Mouse (Mus musculus): ENCODE data around the gene Rangrf.
A peak's percentile ranks its signal among the peaks of the same experiment; 100 is the strongest.
"Not testable (repeated sequence)": the region's sequence is repeated elsewhere in the genome, so short reads cannot be mapped to it uniquely, and the experiment has no call there.

The Rangrf gene

DNA sequence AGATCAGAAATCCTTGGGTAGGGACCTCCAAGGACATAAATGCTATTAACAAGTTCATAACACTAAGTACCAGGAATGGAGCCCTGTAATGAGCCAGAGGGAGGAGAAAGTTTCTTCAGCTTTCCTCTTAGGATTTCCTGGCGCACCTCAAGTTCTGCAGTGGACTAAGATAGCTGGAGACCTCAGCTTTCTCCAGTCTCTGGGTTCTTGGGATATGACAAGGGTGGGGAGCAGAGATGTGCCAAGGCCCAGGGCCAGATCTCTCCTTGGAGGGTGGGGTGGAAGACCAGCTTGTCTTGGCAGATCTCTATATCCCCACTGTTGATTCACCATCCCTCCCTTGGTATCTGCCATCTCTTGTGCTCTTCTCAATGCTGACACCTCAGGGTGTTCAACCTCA lies 616 bp upstream of the Rangrf start:
- DNase-seq: no peak

DNA sequence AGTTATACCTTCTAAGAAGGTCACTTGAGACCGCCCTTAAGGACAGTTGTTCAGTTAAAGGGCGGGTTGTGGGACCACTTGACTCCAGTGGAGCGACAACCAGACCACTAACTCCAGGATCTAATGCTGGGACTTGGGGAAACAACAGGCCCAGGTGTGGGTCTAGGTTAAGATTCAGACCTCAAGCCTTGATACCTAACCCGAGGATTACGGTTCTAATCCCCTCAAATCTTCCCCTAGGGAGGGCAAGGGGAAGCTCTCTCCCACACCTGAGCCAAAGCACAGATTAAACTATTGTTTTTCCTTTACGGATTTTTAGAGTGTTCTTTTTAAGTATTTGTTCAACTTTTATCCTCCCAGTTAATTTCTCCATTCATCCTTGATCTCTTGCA lies 930 bp downstream of the Rangrf start:
- DNase-seq: no peak

DNA sequence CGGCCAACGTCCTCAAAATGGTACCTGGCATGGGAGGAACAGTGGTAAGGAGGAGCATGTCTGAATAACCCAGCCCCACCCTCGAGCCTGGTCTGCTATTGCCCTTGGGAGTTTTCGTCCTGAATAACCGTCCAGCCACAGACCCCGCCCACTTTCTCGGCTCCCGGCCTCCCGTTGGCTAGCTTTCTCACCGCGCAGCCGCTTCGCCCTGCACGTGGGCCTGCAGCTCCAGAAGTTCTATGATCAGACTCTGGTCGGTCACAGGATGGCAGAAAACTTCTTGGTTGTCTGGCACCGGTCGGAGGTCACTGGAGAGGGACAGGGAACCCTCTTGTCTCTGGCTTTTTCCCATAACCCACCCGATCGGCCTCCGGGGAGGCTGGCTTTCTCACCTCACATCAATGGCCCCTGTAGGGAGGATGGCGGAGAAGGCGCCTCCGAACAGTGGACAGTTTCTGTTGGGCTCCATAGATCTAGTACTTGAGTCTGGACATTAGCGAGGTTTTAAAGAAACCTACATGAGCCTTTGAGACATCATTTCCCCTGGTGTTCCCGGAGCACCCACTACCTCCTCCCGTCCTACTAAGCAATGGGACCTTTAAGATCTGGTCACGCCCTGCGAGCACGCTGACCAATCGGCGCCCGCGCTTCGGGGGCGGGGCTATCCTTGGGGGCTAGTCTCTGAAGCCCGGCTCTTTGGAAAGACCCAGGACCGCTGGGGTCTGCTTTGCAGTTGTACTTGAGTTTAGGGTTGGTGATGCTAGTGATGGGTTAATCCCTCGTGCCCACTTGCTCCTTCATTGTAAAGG lies 1.5 kb downstream of the Rangrf start:
- peak; percentile 78 for DNase-seq

DNA sequence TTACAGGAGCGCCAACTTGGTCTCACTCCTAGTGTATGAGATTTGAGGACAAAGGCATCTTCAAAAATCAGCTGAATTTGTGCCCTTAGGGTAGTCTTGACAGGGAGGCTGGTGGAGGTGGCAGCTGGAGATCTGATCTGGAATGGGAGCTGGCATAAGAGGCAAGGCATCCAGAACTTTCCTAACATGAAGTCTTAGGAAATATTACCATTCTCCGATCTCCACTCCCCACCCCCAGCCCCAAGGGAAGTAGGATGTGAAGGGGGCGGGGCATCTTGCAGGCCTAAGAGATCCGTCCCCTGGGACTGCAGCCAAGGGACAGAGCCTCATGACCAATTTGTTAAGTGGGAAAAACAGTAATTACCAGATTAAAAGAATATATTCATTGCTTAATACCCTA lies 4.8 kb downstream of the Rangrf start:
- no peak for DNase-seq

DNA sequence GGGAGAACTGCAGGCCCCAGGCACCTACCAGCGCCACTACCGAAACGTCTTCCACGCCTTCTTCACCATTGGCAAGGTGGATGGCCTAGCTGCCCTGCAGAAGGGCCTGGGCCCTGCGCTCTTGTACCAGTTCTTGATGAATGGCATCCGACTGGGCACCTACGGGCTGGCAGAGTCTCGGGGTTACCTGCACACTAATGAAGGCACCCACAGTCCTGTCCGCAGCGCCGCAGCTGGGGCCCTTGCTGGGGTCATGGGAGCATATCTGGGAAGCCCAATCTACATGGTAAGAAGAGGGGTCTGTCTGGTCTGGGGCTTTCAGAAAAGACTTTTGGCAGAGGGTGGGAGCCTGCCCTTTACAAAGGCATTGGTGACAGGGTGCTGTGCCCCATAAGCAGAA lies 6.2 kb downstream of the Rangrf start:
- DNase-seq: no peak

DNA sequence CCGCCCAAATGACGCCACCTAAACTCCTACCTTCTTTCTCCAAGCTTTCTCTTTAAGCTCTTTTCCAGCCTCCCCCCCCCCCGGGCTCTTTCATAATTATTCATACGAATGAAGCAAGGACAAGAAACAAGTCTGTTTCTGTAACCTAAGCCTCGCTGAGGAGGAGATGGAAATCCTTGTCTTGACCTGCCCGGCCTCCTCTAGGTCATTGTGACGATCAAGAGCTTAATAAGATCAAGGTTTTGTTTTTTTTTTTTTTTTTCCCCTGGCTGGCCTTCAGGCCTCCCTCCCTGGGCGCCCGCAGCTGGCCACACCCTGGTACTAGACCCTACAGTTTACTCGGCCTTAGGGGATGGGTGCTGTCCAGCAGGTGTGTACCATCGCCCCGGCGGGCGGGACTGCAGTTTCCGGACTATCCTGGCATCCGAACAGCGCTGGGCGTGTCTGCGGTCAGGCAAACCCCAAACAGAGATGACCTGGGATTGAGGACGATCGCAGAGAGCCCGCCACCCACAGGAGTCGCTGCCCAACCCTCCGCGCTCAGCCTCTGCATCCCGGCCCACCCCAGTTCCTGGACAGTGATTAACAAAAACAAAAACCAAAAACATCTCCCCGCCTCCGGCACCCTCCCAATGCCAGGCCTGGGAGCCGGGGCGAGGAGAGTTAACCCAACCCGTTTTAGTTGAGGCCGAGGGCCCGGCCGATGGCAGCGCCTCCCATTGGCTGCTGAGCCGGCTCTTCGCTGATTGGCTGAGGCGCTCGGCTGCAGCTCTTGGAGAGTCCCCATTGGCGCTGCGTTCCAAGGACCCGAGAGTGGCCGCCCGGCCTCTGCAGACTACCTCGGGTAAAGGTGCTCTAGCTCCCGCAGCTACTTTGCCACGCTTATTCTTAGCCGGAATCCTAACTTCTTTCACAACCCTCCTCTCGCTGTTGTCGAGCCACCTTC lies 7.4 kb downstream of the Rangrf start, which contains the start of gene Slc25a35:
Gene Slc25a35, plus strand, starts transcription at position 795 of the 946 bp plus-strand sequence.
- DNase-seq: peak; percentile 92

DNA sequence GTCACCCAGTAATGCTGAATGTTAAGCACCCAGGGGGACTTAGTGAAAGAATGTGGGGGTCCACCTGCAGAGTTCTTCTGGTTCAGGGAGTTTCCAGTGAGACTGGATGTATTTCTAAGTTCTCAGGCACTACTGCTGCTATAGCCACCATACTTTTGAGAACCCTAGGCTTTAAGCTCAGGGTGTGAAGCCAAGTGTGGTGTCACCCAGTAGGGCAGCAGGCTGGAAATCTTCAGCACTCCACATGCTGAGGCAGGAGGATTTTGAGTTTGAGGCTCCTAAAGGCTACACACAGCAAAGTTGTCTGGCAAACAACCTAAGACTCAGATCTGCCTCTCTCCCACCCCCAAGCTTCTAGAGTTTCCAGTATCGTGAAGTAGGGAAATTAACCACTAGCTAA lies 8.4 kb downstream of the Rangrf start:
- no peak for DNase-seq

DNA sequence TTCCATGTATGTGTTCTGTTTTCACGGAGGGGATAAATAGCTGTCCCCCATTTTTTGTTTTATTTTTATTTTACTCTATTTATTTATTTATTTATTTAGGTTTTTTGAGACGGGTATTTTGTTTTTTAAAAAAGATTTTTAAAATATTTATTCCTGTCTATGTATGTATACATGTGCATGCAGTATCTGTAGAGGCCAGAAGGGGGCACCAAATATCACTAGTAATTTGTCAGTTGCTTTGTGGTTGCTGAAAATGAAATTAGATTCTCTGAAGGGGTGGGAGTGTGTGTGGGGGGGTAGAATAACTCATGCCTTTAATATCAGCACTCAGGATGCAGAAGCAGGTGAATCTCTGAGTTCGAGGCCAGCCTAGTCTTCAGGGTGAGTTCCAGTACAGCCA lies 9.1 kb downstream of the Rangrf start:
- DNase-seq: peak; percentile 78

DNA sequence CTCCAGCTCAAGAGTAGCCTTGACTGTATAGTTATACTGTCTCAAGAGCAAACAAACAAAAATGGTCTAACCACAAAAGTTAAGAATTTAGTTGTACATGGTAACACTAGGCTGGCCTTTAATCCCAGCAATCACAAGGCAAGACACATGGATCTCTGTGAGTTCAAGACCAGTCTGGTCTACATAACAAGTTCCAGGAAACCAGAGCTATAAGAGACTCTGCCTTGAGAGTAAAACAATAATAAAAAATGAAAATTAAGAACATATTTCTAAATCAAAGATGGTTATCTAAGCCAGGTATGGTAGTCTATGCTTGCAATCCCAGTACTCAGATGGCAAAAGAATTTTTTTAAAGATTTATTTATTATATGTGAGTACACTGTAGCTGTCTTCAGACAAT lies 9.9 kb downstream of the Rangrf start:
- DNase-seq: no peak

DNA sequence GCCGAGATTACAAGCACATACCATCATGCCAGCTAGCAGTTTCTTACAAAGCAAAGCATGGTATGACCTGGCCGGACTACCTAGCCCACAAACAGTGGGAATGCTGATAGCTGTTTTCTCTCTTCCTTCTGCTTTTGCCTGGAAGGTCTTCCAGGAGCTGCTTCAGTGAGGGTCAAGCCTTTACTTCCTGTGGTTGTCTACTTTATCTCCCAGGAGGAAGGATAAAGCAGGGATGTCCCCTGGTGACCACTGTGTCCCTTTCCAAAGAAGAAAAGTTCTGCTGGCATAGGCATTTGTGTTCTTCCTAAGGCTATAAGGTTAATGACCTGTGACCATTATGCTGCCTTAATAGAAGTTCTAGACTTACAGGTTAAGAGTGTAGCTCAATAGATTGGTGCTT lies 11.6 kb downstream of the Rangrf start:
- no peak for DNase-seq

DNA sequence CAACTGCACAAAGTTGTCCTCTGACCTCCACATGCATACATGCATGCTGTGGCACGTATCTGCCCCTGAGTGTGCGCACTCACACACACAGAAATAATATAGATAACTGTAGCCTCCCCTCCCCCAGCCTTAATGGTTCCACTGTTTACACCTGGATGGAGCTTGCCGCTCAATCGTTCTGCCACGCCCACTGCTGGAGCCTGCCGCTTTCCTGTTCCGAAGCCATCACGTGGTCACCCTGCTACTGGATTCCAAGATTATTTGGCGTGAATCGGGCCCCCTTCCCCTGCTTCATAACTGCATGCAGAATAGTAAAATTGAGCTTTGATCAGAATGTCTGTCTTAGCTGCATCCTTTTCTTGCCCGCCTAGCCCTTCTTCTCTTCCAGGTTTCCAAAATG lies 12.8 kb downstream of the Rangrf start:
- DNase-seq: not testable (repeated sequence)

DNA sequence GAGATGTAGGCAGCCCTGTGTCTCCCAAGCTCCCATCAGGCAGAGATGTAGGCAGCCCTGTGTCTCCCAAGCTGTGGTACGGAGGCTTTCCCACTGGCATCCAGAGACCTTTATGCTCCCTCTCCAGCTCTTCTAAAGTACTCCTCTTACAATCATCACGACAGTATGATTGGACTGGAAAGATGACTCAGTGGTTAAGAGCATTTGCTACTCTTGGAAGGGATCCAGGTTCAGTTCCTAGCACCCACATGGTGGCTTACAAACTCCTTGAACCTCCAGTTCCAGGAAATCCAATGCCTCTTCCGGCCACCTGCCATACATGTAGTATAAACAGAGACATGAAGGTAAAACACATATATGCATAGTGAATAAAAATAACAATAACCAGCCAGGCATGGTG lies 13.4 kb downstream of the Rangrf start:
- DNase-seq: no peak

DNA sequence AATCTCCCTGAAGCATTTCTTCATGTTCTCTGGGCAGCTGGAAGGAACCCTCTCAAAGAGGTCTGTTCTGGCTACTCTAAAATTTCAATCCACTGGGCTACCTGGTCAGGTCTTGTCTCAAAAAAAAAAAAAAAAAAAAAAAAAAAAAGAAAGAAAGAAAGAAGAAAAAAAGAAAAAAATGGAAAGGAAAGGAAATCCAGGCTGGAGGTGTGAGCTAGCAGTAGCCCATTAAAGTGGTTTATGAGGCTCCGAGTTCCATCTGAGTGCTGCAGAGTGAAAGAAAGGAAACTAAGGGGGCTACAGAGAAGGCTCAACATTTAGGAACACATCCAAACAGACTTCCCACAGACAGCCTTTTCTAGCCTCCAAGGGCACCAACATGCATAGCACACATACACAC lies 17.0 kb downstream of the Rangrf start:
- no peak for DNase-seq

DNA sequence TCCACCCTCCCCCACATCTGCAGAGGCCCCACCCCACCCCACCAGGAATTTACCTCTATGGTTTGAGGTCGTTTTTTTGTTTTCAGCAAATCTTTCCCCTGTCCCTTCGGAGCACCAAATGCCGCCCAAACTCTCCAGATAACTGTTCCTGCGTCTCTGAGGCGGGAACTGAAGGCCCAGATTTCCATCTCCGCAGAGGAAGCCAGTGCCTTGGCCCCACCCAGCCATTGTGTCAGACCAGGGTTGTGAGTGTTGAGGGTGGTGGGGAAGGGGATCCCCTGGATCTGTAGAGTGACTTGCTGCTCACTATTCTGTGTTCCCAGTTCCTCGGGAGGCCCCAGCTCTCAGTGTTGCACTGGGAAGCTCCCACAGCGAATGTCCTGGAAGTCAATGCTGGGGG lies 17.7 kb downstream of the Rangrf start, which contains the start of gene Arhgef15:
Gene Arhgef15, minus strand, starts transcription at position 173 of the 400 bp plus-strand sequence.
- DNase-seq: no peak

DNA sequence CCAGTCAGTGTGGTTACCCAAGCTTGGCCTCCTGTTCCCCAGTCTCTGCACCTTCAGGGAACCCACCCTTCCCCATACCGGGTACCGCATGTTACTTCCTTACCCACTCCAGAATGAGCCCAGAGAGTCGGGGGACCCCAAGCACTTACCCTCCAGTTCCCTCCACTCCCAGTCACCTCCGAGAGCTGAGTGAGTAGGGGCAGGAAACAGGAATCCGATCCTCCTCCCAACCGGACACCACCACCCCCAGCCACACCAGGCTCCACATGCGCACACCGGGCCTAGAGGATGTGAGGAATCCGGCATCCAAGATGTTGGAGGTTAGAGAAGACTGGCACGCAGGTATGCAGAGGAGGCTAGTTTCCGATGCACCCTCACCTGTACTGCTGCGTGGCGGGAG lies 18.3 kb downstream of the Rangrf start:
- no peak for DNase-seq

DNA sequence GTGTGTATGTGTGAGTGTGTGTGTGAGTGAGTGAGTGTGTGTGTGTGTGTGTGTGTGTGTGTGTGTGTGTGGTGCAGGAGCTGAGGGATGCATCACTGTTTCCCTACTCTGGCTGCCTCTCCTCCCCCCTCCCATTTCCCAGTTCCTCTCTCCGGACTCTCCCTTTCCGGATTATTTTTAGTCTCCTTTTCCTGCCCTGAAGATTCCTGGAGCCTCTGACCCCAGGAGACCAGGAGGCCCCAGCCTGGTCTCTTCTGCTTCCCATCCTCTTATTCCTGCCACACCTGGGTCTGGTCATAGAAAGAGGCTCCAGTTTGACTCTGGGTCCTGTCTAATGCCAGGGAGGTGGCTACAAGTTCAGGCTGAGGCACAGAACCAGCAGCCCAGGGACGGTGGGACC lies 18.9 kb downstream of the Rangrf start:
- DNase-seq: no peak

DNA sequence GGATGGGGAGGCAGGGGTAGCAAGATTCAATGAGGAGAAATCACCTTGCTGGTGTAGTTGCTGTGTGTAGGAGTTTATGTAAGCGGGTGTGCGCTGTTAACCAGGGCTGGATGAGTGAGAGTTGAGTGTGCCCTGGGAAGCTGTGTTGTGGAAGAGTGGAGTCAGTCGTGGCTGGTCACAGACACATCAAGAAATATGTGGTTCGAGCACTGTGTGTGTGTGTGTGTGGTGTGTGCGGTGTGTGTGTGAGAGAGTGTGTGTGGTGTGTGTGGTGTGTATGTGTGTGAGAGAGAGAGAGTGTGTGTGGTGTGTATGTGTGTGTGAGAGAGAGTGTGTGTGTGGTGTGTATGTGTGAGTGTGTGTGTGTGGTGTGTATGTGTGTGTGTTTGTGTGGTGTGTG lies 19.5 kb downstream of the Rangrf start:
- no peak for DNase-seq

DNA sequence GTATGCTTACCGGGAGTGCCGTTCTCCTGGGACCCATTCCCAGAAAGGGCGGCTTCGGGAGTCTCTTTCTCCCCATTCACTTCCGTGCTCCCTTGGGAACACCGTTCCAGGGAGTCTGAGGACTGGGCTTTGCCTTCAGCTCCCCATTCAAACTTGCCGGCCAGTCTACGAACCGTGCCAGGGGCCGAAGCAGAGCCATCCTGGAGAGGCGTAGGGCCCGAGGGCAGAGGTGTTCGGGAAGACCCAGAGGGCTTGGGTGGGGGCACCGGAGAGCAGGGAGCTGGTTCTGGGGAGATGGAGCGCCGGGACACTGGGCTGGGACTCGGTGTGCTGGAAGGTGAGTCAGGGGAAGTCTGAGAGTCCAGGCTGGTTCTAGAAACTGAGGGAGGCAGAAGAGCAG lies 20.6 kb downstream of the Rangrf start:
- DNase-seq: no peak

DNA sequence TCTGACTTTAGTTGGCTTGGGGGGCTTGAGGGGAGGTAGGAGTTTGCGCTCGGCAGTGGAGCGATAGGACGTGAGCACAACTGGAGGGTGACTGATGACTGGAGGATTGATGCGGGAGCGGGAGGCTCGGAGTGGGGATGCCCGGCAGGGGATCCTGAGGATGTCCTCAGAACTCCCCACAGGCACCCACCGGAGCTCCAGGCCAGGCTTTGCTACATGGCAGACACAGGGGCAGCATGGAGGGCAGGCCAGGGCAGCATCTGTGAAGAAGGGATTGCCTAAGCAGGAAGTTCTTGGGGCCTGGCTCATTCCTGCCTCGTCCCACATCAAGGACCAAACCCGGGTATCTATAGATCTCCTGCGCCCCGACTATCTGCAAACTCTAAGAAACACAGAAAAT lies 21.1 kb downstream of the Rangrf start:
- DNase-seq: no peak

DNA sequence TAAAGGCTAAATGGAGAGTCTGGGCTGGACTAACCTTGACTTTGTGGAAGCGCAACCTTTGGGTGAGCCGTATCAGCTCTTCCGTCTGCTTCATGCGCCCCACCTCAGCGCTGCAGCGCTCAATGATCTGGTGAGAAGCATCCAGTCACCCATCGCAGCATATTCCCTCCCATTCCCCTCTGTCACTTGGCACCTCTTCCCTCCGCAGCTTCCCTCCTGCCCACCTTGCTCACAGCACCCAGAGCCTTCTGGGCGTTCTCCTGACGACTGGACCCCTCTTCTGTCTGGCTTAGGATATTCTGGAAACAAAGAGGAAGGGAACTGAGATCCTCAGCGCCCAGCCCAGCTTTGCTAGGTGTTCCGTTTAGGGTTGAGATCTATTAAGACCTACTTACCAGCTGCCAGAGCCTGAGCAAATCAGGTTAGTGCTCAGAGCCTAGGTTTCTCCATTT lies 27.4 kb downstream of the Rangrf start:
- DNase-seq: no peak

DNA sequence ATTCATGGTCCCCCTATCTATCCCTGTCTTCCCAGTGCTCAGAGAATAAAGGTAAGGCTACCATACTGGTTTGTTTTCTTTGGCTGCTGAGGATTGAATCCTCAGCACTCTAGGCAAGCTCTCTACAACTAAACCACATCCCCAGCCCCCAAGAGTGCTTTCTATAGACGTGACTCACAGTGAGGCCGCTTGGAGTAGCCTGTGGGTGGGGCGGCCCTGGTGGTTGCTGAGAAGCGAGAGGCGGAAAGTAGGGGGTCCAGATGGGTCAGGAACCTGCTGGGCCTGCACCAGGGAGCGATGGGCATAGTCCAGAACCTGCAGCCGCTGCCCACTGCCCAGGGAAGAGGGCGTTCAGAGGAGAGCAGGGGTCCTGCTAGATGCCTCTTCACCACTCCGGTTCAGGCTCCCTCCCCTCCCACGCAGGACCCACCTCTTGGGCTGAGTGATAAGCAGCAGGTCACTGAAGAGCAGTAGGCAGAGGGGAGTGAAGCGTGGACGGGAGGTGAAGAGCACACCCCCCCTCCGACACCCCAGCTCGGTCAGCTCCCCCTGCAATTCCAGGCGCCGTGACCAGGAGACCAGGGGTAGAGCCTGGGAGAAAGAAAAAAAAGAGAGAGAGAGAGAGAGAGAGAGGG lies 28.1 kb downstream of the Rangrf start:
- DNase-seq: no peak

DNA sequence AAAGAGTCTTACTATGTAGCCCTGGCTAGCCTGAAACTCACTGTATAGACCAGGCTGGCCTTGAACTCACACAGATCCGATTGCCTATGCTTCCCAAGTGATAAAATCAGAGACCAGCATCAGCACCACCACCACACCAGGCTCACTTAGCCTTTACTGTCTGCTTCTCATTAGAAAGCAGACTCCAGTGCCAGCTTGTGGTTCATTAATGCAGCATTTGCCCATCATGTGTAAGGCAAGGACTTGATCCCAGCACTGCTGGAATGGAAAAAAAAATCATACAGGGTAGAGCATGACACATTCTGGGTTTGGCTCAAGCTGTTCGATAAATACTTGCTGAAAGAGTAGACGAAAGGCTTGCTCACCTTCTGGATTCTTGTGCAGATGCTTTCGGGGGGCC lies 29.0 kb downstream of the Rangrf start:
- no peak for DNase-seq

DNA sequence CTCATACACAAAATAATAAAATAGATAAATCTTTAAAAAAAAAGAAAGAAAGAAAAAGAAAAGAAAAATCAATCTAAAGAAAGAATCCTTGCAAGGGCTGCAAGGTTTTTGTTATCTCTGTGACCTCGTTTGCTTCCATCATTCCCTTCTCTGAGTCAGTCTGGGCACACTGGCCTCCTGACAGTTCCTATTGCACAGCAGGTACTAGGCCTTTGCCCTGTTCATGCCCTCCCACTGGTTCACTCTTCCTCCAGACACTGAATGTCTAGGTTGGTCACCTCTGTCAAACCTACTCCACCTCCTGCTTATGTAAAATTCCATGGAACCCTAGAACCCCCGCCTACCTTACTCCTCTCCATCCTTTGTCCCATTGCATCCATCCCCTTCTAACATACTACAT lies 29.7 kb downstream of the Rangrf start:
- DNase-seq: no peak
